Mouse (Mus musculus): Measurements from ENCODE around the gene Vps13a.

The Vps13a gene

DNA sequence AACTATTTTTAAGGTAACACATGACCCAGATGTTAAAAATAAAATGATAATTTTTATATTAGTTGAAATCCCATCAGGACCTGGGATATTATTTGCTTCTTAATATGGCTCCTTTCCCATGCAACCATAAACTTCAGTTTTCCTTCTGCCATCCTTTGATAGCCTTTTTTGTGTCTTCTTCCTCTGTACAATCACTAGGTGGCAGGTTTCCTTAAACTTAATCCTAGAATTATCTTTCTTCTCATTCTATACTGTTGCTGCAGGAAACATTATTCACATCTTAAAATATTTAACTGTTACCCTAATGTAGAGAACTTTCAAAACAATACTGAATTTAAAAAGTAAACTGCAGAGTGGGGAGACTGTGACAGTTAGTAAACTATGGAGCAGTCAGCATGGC is 24.9 kb downstream of the Vps13a start:
- DNase-seq, result no peak

DNA sequence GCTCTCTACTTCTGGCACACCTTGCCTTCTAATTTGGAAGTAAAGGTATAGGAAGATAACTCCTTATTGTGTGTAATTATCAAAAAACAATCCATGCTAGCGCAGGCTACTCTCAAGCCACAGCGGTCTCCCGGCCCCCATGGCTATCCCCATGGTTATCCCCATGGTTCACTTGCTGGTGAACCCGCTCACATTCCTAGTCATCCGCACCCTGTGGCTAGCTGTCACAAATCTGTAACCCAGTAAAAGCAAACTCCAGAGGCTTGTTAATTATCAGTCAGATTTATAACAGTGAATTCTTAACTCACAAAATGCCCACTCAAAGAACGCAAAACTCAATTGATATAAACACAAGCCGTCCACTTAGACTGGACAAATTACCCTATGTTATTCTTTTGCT is 25.5 kb downstream of the Vps13a start:
- DNase-seq, result no peak

DNA sequence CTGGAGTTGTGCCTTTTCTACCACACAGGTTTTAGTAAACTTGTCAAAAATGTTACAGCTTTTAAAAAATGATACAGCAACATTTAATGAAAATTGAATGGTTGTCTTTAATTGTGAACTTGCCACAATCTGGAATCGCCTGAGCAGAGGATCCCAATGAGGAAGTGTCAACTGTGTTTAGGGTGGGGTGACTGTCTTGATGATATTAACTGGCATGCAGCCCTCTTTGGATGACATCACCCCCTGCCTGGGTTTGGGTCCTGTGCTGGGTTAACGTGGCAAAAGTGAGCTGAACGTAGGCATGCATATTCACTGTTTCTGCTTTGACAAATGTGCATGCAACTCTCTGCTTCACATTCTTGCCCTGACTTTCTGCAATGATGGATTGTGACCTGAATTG is 27.6 kb downstream of the Vps13a start:
- no peak for DNase-seq

DNA sequence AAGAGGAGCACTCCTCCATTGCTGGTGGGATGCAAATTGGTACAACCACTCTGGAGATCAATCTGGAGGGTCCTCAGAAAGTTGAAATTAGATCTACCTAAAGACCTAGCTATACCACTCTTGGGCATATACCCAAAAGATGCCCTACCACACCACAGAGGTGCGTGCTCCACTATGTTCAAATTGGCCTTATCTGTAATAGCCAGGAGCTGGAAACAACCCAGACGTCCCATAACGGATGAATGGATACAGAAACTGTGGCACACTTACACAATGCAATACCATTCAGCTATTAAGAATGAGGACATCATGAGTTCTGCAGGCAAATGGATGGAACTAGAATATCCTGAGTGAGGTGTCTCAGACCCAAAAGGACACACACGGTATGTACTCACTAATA is 43.9 kb downstream of the Vps13a start:
- DNase-seq, result no peak

DNA sequence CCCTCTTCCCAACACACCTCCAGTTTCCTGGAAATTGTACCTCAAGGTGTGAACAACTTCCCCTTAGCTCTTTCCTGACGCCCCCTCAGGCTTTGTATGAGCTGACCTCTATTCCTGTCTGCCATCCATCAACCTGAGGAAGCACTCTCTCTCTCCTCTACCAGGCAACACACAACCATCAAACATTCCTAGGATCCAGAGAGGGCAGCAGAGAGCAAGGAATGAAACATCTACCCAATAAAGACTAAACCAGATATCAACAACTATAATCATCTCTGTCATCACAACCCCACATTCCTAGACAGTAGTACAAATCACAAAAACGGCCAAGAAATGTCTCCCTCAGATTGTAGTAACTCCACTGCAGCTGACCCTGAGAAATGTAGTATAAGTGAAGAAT is 52.0 kb downstream of the Vps13a start:
- no peak for DNase-seq

DNA sequence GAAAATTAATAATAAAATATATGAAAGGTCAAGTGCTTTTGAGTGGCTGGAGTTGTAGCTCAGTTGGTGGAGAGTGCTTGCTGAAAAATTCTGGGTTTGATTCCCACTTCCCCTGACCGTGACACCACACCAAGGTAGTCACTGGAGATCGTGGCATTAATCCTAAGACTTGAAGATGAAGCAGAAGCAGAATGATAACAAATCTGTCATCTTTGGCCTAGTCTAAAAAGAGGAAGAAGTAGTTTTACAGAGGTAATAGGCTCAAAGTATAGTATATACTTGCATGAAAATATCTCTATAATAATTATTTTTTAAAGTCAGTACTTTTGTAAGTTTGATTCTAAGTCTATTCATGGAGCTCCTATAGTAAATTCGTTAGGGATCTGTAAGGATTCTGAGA is 65.5 kb downstream of the Vps13a start:
- no peak for DNase-seq

DNA sequence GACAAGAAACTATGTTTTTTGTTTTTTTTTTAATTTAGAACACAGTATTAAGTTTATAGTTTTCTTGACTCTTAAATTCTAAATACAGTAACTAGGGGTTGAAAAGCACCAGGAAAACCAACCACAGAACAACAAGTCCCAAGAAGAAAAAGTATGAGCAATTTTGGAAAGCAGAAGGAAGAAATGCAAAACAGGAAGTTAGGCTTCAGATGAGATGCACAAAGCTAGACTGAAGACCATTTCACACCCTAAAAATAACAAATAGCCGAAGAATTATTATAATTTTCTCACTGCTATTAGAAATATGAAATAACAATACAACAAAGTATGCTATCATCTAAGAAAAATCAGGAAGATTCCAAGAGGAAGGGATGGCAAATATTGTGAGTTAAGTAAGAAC is 78.9 kb downstream of the Vps13a start:
- DNase-seq, result no peak

DNA sequence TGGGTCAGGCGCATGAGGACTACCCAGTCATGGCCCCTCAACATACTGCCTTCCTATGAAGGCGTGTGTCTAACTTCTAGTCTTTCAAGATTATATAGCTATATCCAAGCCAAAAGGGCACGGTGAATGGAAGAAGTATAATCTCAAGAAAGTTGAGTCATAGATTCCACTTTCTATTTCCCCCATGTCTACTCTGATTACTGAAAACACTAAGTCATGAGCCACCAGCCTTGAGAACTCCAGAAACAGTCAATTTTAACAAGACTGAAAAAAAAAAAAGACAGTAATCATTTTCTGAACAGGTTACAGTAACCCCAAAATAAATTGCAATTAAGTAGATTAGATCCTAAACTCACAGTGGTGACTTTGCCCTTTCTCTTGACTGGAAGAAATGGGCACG is 95.8 kb downstream of the Vps13a start:
- no peak for DNase-seq

DNA sequence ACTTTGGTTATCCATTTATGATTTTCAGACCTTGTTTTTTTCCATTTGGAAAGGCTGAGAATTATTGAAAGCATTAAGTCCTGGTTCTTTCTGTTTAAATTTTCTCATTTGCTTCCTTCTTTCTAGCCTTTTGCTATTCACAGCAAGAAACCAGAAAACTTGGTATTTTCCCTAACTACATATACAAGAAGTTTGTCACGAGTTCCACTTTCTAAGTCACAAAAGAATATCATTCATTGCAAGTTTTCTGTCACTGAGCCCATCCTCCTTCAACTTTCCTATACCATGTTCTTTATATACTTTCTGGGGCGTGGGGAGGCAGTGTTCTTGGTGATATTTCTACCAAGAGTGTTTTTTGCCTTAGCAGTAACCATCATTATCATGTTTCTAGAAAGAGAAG is 96.5 kb downstream of the Vps13a start:
- no peak for DNase-seq

DNA sequence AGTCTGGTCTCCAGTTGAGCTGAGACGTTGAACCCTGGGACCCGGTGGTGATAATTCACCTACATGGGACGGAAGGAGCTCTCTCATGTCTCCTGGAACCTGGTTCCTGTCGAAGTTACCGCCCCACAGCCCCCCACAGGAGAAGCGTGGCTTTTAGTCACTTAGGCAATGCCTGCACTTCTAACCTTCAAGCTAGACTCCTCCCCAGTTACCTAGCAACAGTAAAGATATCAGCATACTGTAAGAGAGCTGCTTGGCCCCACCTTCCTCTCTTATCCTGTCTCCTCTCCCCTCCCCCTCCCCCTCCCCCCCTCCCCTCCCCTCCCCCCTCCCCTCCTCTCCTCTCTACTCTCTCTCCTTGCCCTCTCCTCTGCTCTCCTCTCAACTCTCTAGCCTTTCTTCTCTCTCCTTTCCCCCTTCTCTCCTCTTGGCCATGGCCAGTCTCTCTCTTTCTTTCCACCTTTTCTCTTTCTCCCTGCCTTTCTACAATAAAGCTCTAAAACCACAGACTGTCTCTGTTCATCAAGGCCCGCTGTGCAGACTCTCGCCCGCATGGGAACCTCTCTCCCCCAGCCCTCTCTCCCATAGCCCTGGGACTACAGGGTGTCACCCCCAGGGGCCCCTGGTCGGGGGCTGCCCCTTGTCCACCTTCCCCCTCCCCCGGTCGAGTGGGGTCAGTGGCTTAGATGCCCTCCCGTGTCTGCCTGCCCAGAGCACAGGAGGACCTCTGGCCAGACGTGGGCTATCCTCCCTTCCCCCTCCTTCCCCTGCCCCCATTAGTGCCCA is 154.9 kb downstream of the Vps13a start:
- no peak for DNase-seq

DNA sequence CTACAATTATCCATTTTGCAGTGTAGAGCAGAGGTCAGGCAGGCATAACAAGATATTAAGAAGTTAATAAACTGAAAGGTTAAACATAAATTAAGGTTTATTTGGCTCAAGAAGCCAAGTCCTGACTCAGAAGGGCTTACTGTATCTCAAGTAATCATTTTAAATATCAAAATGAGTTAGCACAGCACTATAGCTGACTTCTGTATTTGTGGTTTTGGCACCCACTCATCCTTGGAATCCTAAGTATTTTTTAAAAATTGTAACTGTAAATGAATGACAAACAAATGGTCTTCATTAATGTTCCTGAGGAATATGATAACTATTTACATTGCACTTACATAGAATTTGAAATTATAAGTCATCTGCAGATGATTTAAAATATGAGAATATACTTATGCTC is 155.7 kb downstream of the Vps13a start:
- DNase-seq, result no peak

DNA sequence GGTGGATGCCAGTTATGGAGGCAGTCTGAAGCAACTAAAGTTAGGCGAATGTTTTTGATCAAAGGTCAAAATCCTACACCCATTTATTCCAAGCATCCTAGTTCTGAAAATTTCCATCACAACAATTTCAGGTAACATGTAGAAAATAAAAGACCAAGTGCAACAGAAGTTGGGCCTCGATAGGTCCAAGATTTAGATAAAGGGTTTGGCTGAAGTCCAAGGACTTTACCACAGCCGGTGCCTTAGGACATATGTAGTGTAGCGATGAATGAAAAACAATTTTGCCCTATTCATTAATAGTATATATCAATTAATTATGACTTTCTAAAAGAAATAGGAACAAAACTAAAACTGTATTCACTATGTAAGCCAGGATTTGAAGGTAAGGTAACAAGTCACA is 157.6 kb downstream of the Vps13a start:
- no peak for DNase-seq

DNA sequence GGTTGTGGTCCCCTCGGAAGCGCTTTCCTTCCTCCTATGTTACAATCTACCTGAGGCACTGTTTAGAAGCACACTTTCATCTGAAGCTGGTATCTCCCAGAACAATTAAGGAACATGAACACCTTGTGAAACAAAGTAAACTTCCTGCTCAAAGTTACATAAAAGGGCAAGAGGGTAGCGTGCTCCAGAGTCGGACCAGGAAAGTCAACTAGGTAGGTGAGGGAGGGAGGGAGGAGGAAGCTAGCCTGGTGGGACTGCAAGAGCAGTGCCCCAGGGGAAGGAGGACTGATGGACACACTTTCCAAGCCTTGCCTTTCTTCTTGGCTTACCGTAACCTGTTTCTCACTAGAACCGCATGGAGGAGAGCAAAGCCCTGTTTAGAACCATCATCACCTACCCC is 173.1 kb downstream of the Vps13a start:
- no peak for DNase-seq

DNA sequence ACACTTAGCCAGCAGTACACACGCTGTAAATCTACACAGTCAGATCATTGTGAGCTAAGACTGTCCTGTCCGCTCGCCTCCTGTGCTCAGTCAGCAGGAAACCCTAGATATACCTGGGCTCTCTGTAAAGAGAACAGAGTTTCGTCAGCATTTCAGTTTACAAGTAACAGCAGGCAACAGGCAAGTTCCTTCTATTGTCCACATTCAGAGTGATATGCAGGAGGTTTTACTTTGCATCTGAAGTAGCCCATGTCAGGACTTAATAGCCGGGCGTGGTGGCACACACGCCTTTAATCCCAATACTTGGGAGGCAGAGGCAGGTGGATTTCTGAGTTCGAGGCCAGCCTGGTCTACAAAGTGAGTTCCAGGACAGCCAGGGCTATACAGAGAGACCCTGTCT is 178.7 kb downstream of the Vps13a start:
- no peak for DNase-seq

DNA sequence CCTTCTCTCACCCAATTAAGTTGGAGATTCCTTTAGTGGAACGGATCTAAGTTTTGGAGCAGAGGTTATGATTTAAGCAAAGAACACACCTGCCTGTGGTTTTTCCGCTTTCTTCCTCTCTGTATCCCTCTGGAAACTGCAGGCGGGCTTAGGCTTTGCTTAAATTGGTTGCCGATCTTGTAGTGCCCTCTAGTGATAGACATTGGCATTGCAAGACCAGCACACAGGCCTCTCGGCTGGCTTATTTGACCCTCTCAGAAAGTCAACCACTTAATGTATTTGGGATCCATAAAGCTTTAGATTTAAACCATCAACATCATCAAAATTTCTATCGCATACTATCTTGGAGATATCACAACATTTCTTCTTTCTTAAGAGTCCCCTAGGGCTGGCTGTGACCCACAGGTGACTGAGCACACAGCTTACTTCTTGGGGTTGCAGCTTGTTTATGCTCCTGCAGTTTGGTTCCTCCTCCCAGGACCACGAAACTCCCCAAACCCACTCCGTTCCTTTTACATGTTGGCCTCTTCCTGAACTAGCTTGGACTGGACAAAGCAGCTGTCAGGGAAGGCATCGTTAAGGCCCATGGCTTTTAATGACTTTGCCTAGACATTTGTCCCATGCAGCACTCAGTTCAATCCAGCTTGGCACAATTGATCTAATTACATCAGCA is 181.3 kb downstream of the Vps13a start:
- peak; percentile 83 for DNase-seq

DNA sequence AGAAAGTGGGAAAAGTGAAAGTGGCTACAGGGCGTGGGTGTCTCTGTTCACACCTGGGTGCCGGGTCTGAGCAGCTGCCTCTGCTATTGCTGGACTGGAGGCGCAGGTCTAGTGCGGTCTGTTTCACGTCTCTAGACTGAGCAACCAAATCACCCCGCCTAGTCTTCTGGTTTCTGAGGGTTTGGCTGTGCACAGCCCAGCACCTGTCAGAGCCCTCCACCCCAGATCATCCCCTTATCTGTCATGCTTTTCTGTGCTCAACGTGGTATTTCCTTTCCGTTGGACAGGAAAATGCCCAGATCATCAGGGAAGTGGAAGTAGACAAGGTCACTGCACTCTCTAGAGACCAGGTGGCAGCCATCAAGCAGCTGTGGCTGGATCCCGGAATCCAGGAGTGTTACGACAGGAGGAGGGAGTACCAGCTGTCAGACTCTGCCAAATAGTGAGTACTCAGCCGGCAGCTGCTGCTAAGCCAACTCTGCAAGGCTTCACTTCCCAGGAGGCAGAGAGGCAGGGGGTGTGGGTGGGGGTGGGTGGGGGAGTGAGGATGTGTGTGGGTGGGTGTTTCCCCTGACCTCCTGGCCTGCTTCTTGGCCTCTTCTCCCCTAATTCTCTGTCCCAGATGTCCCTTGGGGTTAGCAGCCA is 182.0 kb downstream of the Vps13a start:
- DNase-seq, result peak; percentile 43

DNA sequence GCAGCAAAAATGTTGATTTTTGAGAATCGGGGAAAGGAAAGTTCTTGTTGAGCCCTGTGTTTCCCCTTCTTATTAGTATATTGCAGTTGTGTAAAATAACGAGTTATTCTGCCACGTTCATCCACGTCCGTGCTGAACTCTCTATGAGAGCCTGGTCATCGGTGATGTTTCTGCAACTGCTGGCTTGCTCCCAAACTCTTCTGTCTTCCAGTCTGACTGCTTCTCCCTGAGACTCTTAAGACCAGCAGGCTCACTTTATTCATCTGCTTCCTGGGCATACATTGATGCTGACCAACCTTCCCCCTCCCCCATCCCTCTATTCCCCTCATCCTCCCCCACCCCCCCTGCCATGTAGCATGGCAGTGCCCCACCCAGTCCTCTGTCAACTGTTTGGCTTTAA is 183.5 kb downstream of the Vps13a start:
- no peak for DNase-seq

DNA sequence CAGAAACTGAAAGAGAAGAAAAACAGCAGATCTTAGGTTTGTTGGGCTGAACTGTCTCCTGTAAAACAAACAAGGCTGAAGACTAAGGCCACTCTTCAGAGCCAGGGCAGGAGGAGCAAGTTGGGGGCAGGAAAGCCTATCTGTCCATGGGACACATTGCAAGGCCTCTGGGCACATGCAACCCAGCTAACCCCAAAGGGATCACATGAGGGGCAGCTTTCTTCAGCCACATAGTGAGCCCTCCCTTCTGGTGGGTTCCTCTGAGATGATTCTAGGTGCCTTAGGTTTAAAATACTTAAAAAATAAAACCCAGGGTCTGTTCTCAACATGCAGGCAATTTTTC is 186.8 kb downstream of the Vps13a start:
- no peak for DNase-seq

DNA sequence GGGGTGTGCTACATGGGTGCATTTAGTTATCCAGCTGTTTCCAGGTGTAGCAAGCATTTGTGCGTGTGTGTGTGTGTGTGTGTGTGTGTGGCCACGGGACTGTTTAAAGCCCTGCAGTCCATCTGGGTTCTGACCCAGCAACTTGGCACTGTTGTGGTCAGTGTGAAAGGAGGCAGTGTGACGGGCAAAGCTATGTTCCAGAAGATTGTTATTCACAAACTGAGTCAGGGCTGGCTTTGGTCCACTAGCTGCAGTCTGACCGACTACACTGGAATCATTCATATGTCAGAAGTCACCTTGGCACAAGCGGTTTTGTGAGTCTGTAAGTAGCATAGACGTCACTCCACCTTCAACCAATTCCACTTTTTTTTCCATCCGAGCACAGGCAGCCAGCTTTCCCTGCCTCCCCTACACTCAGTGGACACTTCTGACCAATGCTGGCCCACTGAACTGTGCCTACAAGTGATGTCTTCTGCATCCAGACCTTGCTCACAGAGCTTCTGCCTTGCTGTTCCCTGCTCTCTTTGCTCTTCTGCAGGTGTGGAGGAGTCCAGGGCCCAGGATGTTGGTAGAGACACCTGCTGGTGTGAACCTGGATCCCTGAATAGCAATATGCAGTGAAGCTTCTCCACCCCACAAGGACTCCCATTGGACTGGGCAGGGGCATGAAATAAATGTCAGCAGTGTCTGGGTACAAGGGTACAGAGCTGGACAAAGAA is 187.3 kb downstream of the Vps13a start:
- peak; percentile 20 for DNase-seq

DNA sequence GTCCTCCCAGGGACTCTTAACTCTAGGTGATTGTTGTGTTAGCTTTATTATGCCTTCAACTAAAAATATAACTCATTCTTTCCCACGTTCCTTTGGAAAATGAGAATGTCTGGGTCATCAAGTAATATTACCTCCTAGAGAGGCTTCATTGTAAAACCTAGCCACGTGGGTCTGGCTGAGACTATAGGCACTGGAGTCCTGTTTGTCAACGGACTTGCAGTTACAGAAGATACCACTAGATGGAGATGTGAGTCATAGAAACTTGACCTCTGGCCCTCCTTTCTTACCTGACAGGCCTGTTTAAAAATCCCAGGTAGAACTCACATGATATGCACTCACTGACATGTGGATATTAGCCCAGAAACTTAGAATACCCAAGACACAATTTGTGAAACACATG is 195.4 kb downstream of the Vps13a start:
- peak; percentile 42 for DNase-seq

DNA sequence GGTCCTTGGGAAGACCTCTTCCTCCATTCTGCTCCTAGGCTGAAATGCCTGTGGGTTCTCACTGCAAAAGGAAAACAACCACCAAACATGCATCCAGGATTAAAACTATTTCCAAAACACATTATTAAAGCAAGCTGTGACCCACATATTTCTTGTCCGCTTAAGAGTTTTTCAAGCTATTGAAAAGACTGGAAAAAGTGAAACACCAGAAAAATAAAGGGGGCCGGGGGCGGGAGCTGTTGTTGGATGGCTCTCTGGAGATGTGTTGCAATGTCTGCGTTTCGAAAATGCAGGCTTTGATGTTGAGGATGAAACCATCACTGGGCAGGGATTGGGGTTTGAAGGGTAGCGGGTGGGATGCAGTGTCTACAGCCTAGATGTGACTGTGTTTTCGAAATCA is 196.2 kb downstream of the Vps13a start:
- no peak for DNase-seq

DNA sequence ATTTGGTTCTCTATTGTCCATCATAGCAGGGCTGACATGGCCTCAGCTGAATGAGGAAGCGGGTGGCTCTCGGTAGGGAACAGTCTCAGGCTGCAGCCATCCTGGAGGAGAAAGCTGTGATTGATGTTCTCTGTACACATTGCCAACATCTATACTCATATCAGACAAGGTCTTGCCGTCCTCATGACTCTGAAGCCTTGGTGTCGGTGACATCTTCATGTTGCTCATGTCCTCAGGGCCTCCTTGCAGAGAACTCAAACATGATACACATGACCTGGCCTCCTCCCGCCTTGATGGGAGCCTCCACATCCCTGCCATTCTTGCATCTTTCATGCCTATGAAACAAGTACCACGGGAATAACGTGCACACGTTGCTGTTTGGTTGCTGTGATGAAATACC is 200.2 kb downstream of the Vps13a start:
- DNase-seq, result no peak

DNA sequence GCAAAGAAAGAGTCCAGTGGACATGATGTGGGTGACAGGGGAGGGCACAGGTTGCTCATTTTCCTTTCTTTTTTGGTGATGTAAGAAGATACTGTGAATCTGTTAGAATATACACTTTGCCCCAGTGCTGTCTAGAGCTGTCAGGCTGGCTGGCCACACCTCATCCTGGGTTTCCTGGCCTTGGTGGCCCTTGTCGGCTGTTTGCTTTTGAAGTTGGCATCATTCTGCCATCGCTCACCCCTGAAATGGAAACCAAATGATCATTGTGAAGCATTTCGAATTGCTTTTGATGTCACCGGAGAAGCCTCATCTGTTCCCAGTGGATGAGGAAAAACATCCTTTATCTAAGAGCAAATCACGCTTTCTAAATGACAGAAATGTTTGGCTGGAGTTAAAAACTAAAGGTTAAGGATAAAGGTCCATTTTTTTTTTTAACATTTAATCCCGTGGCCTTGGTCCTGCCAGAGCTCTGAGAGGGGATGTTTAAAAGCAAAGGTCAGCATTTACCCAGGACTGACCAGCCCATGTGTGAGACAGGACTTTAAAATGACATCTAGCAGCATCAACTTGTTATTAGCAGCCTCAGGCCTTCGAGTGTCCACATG is 201.0 kb downstream of the Vps13a start:
- DNase-seq, result no peak
